Mouse (Mus musculus) hindbrain, embryonic 16.5 days (tissue): ENCODE measurements at regions not wholly inside any gene's neighbourhood (a gene's known extent, or its start where the extent isn't known, plus 50 kb on each side); places are given as distances from the start of the nearest gene placed in this dataset.

ENCODE experiments used
- ATAC-seq: fragments of 200-750 bp; cut with Nextera tagmentation; 2 replicates; pipeline ENCODE4 v1.8.0; 2017; ENCODE audit warnings: moderate TSS enrichment, moderate library complexity
- H3K27ac ChIP-seq: fragments of 300-500 bp; sonication (generic); 2 replicates; pipeline ENCODE4 v1.5.1; 2014; ENCODE audit warnings: low read depth, mild to moderate bottlenecking, control low read depth, low read length, moderate library complexity
- H3K27me3 ChIP-seq: fragments of 300-500 bp; sonication (generic); replicated peaks from 2 replicates; pipeline ENCODE4 v1.6.1; 2014; ENCODE audit warnings: low read length; ENCODE audit not compliant: control insufficient read depth, insufficient read depth
- H3K36me3 ChIP-seq: fragments of 300-500 bp; sonication (generic); 2 replicates; pipeline ENCODE4 v1.6.1; 2014; ENCODE audit warnings: mild to moderate bottlenecking, low read length, moderate library complexity, mixed read lengths; ENCODE audit not compliant: control insufficient read depth, insufficient read depth
- H3K4me1 ChIP-seq: fragments of 300-500 bp; sonication (generic); 2 replicates; pipeline ENCODE4 v1.6.1; 2014; ENCODE audit warnings: low read depth, low read length; ENCODE audit not compliant: control insufficient read depth, insufficient read depth
- H3K4me2 ChIP-seq: fragments of 300-500 bp; sonication (generic); 2 replicates; pipeline ENCODE4 v1.6.1; 2014; ENCODE audit warnings: mild to moderate bottlenecking, low read length, control low read depth, moderate library complexity
- H3K4me3 ChIP-seq: fragments of 300-500 bp; sonication (generic); 2 replicates; pipeline ENCODE4 v1.5.1; 2014; ENCODE audit warnings: mild to moderate bottlenecking, low read length, control low read depth, moderate library complexity
- H3K9ac ChIP-seq: fragments of 300-500 bp; sonication (generic); 2 replicates; pipeline ENCODE4 v1.6.1; 2014; ENCODE audit warnings: low read depth, mild to moderate bottlenecking, control low read depth, low read length, moderate library complexity
- H3K9me3 ChIP-seq: fragments of 300-500 bp; sonication (generic); 2 replicates; pipeline ENCODE4 v1.6.1; 2014; ENCODE audit warnings: mild to moderate bottlenecking, low read length, moderate library complexity; ENCODE audit not compliant: control insufficient read depth
- WGBS: fragments of 180-500 bp; shearing (Covaris S2); extraction: QIAGEN DNeasy Blood & Tissue Kit; methylation state at CpG from one replicate; pipeline ENCODE4 v1.1.7; 2014; 5-methylcytosine and 5-hydroxymethylcytosine counted together

DNA sequence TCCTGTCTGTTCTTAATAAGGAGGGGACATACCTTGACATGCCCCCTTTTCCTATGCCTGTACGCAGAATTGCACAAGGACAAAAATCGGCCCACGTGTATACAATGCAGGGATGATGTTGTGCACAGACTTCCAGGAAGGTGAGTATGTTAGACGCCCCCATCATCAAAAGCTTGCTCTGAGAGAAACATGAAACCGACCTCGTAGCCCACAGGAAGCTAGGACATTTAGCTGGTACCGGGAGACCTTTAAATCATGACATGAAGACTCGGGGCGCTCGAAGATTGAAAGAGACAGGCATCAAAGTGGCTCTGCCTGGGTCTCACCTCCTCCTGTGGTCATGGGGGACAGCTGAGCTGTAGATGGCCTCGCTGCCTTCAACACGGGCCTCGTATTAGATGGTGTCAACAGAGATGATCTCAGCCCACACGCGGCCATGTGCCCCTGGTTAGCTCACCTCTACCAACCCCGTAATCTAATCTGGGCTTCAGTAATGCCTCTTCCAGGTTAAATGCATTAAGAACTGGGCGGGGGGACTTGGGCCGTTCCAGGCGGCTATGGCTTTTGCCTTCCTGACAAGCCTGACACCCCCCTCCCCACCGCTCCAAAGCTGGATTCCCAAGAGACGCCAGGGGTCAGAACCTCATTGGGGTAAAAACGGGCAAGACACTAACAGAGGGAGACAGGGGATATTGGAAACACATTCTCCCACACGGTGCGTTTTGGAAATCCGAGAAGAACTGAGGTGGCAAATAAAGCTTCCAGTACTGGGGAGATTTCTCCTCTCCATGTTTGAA lies 520.9 kb upstream of the Tbx3 start:
- ATAC-seq = no peak

DNA sequence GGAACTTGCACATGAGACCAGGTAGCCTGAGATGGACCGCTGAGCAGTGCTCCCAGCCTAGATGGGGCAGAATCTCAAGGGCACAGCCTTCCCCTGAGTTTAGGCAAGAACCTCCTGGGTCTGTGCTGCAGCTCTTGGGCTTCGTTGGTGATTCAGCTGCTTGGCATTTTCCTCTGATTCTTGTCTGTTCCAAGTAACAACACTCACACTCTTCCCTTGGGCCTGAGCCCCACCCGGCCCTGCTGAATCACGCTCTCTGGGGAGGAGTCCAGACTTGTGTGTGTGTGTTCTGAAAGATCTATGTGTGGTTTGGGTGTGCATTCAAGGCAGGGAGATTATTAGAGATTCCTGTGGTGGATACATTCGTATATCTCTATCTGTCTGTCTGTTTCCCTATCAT lies 517.4 kb upstream of the Tbx3 start:
- Histone ChIP-seq H3K27me3 (no peaks in the 10 kb centered on the region), H3K9me3 (no peaks in the 10 kb centered on the region), H3K9ac (no peak overlapping the region), H3K4me2 (no peak overlapping the region), H3K27ac (no peak overlapping the region), H3K36me3 (no peaks in the 10 kb centered on the region), H3K4me1 (no peaks in the 10 kb centered on the region), H3K4me3 (no peak overlapping the region)
- 94% methylated on average over 5 of the region's 5 CpGs for WGBS
- ATAC-seq = no peak

More for the DNA sequence above, 520.9 kb upstream of the Tbx3 start:
- H3K27me3 ChIP-seq = no peaks in the 10 kb centered on the region
- WGBS = 88% methylated on average over 25 of the region's 25 CpGs
- no peaks in the 10 kb centered on the region for H3K36me3 ChIP-seq
- H3K4me2 ChIP-seq = no peak overlapping the region
- H3K9me3 ChIP-seq = no peaks in the 10 kb centered on the region
- no peak overlapping the region for H3K4me3 ChIP-seq
- no peak overlapping the region for H3K9ac ChIP-seq
- H3K4me1 ChIP-seq = no peaks in the 10 kb centered on the region
- no peak overlapping the region for H3K27ac ChIP-seq

DNA sequence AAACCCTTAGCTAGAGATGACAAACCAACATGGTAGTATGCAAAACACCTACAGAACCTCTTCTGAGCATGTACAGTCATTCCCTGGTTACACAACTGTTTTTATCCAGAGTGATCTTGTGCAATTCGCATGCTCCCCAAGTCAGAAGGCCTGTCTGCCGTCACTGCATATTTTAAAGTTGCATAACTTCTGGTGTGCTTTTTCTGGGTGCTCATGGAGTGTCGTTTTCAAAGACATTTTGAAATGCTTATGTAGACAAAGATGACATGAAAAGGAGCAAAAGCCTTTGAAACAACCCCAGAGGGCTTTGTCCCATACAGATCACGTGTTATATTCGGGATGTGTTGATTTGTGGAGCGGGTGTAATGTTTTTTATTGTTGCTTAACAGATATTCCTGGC lies 513.8 kb upstream of the Tbx3 start:
- Histone ChIP-seq H3K27me3 (no peaks in the 10 kb centered on the region), H3K4me2 (no peak overlapping the region), H3K4me3 (no peak overlapping the region), H3K9me3 (no peaks in the 10 kb centered on the region), H3K36me3 (no peaks in the 10 kb centered on the region), H3K9ac (no peak overlapping the region), H3K27ac (no peak overlapping the region), H3K4me1 (no peaks in the 10 kb centered on the region)
- ATAC-seq = no peak
- WGBS = 89% methylated on average over 6 of the region's 6 CpGs

DNA sequence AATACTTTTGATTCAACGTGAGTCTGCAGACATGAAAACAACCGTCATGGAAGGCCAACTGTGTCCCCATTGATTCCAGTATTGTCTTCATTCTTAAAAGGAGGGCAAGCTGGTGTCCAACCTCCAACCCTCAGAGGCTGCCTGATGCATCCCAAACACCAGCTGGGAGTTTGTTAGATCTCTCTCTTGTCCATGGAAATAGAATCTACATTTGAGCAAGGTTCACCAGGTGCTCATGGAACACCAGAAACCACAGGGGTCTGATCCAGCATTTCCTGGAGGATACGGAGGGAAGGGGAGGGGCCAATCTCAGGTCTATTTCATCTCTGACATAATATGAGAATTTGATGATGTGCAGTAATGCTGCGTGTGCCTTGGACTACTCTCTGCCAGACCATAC lies 512.3 kb upstream of the Tbx3 start:
- Histone ChIP-seq H3K4me1 (no peaks in the 10 kb centered on the region), H3K9ac (no peak overlapping the region), H3K27me3 (no peaks in the 10 kb centered on the region), H3K27ac (no peak overlapping the region), H3K9me3 (no peaks in the 10 kb centered on the region), H3K4me2 (no peak overlapping the region), H3K36me3 (no peaks in the 10 kb centered on the region), H3K4me3 (no peak overlapping the region)
- ATAC-seq = no peak
- 83% methylated on average over 4 of the region's 4 CpGs for WGBS

DNA sequence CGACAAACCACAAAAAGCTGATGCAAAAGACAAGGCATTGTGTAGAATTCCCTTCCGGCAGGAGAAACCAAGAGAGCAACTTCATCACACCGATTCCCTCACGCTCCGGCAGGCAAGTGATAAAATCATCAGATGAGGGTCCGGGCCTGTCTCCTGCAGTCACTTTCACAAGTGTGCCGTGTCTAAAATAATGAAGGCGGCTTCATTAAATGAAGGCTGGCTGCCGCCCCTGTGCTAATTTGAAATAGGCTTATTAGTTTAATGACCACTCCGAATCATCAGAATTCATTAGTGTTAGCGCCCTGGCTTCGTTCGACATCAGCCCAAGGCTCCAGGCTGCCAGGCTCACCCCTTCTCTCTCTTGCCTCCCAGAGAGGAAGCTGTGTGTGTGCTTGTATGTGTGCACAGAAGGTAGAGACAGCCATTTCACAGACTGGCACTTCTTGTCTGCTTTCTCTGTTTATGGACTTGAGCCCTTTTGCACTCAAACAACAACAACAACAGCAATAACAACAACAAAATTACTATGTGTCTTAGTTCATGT lies 508.3 kb upstream of the Tbx3 start:
- H3K4me3 ChIP-seq = no peak overlapping the region
- no peak overlapping the region for H3K9ac ChIP-seq
- no peak overlapping the region for H3K4me2 ChIP-seq
- no peaks in the 10 kb centered on the region for H3K27me3 ChIP-seq
- WGBS = 62% methylated on average over 13 of the region's 13 CpGs
- no peak overlapping the region for H3K27ac ChIP-seq
- no peaks in the 10 kb centered on the region for H3K4me1 ChIP-seq
- ATAC-seq = no peak
- H3K36me3 ChIP-seq = no peaks in the 10 kb centered on the region
- H3K9me3 ChIP-seq = no peaks in the 10 kb centered on the region

DNA sequence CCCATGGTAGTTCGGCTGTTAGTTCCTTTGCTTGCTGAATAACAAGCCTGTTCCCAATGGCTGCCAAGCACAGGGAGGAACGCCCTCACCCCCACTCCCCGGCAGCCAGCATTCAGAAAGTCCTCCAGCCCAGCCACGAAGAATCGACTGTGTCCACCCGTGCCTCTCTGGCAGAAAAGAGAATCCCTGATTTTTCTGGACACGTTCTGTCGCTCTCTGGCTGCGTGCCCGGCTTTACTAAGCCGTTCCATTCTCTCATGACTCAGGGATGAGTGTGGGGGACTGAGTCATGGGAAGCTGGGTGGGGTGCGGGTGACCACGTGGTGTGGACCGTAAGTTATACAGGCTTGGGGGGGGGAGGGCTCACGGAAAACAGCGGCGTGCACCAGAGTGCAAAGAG lies 502.8 kb upstream of the Tbx3 start:
- Histone ChIP-seq H3K9me3 (no peaks in the 10 kb centered on the region), H3K9ac (no peak overlapping the region), H3K36me3 (no peaks in the 10 kb centered on the region), H3K27ac (no peak overlapping the region), H3K27me3 (no peaks in the 10 kb centered on the region), H3K4me2 (peak overlapping the region; percentile 2; the same call in 1 of the 2 replicates), H3K4me1 (no peaks in the 10 kb centered on the region), H3K4me3 (no peak overlapping the region)
- 56% methylated on average over 17 of the region's 17 CpGs for WGBS
- ATAC-seq = peak; percentile 72; the same call in 1 of the 2 replicates

DNA sequence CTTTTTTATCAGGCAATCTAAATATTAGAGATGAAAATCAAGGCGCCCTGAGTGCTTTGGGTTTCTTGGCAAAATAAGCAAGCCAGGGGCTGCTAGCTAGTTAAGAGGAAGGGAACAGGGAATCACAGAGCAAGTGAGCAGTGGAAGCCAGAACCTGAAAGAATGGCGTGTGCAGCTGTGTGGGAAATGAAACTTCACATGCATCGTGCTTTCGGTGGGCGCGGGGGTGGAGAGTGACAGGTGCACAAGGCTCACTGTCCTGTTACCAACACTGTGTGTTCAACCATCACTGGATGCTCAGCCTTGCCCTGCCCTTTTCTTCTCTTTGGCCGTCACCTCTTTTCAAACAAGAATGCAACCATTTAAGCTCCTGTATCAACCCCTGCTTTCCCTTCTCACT lies 501.2 kb upstream of the Tbx3 start:
- H3K9me3 ChIP-seq = no peaks in the 10 kb centered on the region
- H3K27ac ChIP-seq = no peak overlapping the region
- no peak overlapping the region for H3K4me2 ChIP-seq
- ATAC-seq = no peak
- H3K27me3 ChIP-seq = no peaks in the 10 kb centered on the region
- WGBS = 90% methylated on average over 7 of the region's 7 CpGs
- H3K4me3 ChIP-seq = no peak overlapping the region
- H3K36me3 ChIP-seq = no peaks in the 10 kb centered on the region
- no peaks in the 10 kb centered on the region for H3K4me1 ChIP-seq
- H3K9ac ChIP-seq = no peak overlapping the region

DNA sequence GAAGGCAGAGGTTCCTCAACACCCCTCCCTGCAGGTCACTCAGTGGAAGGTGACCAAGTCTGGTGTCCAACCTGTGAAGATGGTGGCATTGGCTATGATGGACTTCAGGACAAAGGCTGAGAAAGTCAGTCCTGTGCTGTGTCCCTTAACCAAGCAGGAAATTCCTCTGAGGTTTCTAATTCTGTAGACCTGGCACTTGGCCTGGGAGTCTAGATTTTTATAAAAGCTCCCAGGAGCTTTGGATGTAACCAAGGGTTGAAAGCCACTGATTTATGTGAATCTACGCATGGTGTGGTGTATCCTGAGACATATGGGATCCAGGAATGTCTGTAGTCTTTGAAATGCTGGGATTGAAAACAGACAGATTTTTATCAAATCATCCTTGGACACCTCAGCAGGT lies 498.8 kb upstream of the Tbx3 start:
- ATAC-seq = no peak
- no peaks in the 10 kb centered on the region for H3K9me3 ChIP-seq
- H3K27ac ChIP-seq = no peak overlapping the region
- 84% methylated on average over 1 of the region's 1 CpGs for WGBS
- H3K36me3 ChIP-seq = no peaks in the 10 kb centered on the region
- no peaks in the 10 kb centered on the region for H3K27me3 ChIP-seq
- no peaks in the 10 kb centered on the region for H3K4me1 ChIP-seq
- H3K9ac ChIP-seq = no peak overlapping the region
- H3K4me3 ChIP-seq = no peak overlapping the region
- H3K4me2 ChIP-seq = no peak overlapping the region

DNA sequence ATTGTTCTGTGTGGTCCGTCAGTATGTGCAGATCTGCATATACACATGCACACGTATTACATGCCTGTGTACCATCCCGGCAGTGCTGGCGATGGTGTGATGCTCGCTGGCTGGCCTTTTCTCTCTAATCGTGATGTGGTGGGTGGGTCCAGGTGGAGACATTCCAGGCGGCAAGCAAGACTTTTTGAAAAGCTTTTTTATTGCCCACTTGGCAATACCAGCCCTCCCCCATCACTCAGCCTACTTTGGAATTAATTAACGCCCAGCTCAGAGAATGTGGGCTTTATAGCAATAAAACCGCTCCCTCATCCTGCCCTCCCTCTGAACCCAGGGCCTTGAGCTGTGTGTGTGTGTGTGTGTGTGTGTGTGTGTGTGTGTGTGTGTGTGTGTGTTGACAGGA lies 491.7 kb upstream of the Tbx3 start:
- no peaks in the 10 kb centered on the region for H3K27me3 ChIP-seq
- H3K4me1 ChIP-seq = no peaks in the 10 kb centered on the region
- no peak overlapping the region for H3K4me2 ChIP-seq
- H3K4me3 ChIP-seq = no peak overlapping the region
- no peak overlapping the region for H3K27ac ChIP-seq
- ATAC-seq = no peak
- no peaks in the 10 kb centered on the region for H3K9me3 ChIP-seq
- no peak overlapping the region for H3K9ac ChIP-seq
- 60% methylated on average over 9 of the region's 9 CpGs for WGBS
- no peaks in the 10 kb centered on the region for H3K36me3 ChIP-seq
